Mouse (Mus musculus) kidney, adult 9 months (tissue): ENCODE results near the gene Olfr1362.

ENCODE experiments used
- DNase-seq: peaks from one replicate; pipeline ENCODE4 v3.0.0; 2022

Gene Olfr1362

DNA sequence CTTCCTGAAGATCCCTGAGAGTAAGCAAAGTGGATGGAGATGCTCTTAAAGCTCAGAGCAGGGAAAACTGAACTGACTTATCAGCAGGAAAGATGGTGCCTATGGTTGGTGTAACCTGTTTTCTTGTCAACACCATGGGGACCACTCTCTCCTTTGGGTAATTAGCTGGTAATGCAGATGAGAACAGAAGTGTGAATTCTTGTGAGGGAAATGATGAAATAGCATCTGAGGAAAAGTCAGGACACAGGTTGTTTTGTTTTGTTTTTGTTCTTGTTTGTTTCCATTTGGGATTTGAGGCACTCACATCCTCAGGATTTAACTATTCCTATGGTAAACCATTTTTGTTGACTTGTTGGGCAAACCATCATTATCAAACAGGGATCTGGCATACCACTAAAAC is at the start of gene Olfr1362:
Olfr1362 (minus strand) TSS at position 101 of the 400 bp plus-strand sequence.
- DNase-seq, result no peak

DNA sequence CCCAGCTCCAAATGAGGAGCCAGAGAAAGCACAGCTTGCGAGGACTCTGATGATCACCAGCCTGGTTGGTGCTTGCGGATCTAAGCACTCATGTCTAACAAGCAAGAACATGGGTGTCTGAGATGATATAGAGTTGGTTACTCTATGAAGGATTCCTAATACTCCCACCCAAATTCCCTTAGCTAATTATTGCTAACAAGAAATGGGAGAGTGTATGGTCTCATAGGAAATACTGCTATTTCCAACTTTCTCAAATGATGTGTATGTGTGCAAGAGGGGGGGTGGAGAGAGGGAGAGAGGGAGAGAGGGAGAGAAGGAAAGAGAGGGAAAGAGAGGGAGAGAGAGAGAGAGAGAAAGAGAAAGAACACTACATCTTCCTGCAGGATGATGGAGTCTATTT is 49.5 kb upstream of the Olfr1362 start, which contains the start of gene Olfr1361:
Olfr1361 (minus strand) TSS at position 101 of the 400 bp plus-strand sequence.
- no peak for DNase-seq

DNA sequence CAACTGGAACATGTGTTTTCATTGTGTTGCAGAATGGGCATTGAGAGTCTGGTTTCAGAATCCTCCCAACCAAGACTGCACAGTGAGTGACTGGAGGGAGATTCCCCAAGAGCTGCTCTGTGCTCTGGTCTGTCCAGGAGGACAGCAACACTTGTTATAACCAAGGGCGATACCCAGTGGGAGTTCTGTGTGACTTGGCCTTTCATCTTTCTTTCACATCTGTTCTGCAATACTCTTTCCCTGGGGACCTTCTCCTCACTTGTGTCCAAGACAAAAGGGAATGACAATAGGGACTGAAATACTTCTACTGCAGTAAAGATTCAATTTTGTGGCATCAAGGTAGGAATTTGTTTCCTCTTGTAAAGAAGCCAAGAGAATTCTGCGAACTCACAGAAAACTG is 28.6 kb upstream of the Olfr1362 start, which contains the start of gene Olfr11:
Olfr11 (minus strand) TSS at position 101 of the 400 bp plus-strand sequence.
- DNase-seq, result no peak

DNA sequence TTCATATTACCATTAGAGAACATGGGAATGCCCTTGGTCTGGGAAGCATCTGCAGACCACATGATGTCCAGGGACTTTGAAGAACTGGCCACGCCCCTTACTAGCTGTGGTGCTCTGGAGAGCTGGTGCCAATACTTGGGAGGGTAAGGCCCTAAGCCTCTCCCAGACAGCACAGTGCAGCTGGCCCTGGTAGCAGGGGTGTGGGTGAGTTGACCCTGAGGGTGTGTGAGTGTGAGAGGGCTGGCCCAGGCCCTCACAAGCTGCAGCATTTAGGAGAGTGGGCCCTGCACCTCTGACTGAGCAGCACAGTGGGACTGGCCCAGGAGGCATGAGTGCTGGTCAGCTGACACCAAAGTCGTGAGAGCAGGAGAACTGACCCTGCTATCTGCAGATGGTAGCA is 22.2 kb downstream of the Olfr1362 start:
- DNase-seq, result no peak

DNA sequence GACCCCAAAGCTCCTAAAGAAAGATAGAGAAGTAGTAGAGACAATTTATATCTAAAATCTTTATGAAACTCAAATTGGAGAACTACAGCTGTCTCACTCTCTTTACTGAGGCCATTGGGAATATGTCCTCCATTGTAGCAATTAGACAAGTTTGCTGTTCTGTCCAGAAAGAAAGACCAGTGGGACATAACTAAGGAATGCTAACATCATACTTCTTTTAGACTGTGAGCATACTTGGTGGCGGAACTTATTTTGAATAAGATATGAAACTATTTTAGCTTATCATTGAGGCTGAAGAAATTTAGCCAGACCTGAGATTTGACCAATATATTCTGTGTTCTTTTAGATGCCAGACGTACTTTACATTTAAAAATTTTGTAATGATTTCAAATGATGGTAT is 32.2 kb downstream of the Olfr1362 start, which contains the start of gene Olfr1364:
Olfr1364 (minus strand) TSS at position 101 of the 400 bp plus-strand sequence.
- DNase-seq, result no peak
